Mouse (Mus musculus): Measurements from ENCODE around the gene Ccdc24. TPM values are rescaled to one million over a fixed set of nuclear protein-coding genes. Genes with fewer than 3 reads are reported as not detected.

The Ccdc24 gene
- polyA plus RNA-seq, 1 experiment from 2014 or later: 2.3 TPM

DNA sequence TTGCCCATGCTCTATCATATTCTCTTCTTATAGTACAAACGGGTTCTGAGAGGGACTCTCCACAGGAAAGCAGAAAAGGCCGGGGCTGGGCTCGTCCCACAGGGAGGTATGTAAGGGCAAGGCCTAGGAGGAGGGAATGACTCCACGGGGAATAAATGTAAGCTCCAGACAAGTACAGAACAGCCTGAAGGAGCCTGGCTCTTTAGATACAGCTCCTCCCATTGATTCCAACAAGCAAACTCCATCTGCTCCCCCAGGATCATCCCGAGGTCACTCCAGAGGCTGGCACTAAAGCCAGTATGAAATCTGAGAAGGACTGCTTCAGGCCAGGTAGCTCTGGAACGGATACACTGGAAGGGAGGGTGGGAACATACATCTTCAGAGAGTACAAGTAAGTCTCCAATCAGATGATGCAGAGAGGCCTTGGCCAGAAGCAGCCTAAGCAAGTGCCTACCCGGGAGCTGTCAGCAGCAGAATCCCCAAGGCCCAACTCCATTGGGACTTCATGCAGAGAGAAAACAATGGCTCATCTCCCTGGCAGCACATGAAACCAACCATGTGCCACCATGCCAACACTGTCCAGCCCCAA lies 40.4 kb upstream of the Ccdc24 start:
- H3K4me3 ChIP-seq (replicated peaks): no peak overlapping the region
- no peak overlapping the region for H3K27ac ChIP-seq
- H3K4me2 ChIP-seq: peak overlapping the region; percentile 97

DNA sequence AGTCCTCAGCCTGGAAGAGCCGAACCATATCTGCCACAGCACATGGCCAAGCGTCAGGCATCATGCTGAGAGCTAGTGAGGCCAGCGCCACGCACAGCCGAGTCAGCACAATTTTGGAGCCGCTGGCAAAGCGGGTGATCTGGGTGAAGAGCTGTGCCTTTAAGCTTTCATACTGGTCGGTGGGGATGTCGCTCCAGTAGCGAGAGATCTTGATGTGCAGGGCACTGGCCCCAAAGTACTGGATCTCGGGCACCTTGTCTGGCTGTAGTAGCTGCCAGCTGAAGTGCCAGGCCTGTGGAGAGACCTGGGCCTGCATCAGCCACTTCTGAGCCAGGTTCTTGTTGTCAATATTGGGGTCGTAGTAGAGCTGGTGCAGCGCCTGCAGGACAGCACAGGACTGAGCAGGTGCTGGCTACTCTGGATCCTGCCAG lies 39.8 kb upstream of the Ccdc24 start:
- H3K36me3 ChIP-seq: peaks cover 12% of the 10 kb centered on the region; the same call in 1 of the 2 replicates
- WGBS: 95% methylated on average over 13 of the region's 13 CpGs
- no peak overlapping the region for H3K4me3 ChIP-seq (replicated peaks)
- peaks cover 51% of the 10 kb centered on the region for H3K4me1 ChIP-seq
- no peaks in the 10 kb centered on the region for H3K27me3 ChIP-seq (replicated peaks)
- H3K27ac ChIP-seq: no peak overlapping the region
- H3K9me3 ChIP-seq: no peaks in the 10 kb centered on the region
- ATAC-seq (ENCODE audit: insufficient read depth, low FRiP score, low read depth): no peak
- no peak overlapping the region for H3K9ac ChIP-seq
- no peak overlapping the region for H3K4me2 ChIP-seq

More for the DNA sequence above, 40.4 kb upstream of the Ccdc24 start:
- H3K27me3 ChIP-seq (replicated peaks): no peaks in the 10 kb centered on the region
- H3K9ac ChIP-seq: no peak overlapping the region
- H3K36me3 ChIP-seq: peaks cover 12% of the 10 kb centered on the region; the same call in 1 of the 2 replicates
- H3K9me3 ChIP-seq: no peaks in the 10 kb centered on the region
- no peak for ATAC-seq (ENCODE audit: insufficient read depth, low FRiP score, low read depth)
- peaks cover 51% of the 10 kb centered on the region for H3K4me1 ChIP-seq
- WGBS: 51% methylated on average over 7 of the region's 7 CpGs

DNA sequence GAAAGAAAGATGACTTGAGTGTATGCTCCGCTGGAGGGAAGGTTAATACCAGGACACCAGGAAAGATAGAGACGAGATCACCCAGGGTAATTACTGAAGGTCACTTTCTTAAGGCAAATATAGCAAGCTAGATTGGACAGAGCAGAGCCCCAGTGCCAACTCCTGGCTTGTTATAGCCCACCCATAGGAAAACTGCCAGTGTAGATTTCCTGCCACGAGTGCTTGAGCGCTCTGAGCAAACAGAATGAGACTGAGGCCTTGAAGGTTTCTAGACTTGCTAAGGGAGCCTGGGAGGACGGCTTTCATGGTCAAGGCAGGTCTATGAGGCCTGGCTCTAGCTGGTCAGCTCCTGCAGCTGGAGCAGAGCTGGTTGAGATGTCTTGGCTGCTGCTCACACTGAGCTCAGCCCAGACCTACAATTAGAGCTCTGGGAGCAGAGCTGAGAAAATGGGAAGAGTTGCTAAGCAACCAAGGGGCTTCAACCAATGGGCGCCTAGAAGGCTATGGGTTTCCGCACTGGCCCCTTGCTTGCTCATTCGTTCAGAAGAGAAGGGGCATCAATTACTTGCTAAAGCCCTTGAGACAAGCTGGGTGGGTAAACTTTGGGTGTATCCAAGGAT lies 36.6 kb upstream of the Ccdc24 start:
- H3K4me1 ChIP-seq: peaks cover 37% of the 10 kb centered on the region
- no peaks in the 10 kb centered on the region for H3K27me3 ChIP-seq (replicated peaks)
- H3K36me3 ChIP-seq: peaks cover 30% of the 10 kb centered on the region; the same call in 1 of the 2 replicates
- ATAC-seq (ENCODE audit: insufficient read depth, low FRiP score, low read depth): no peak
- no peak overlapping the region for H3K27ac ChIP-seq
- WGBS: 81% methylated on average over 8 of the region's 8 CpGs
- H3K4me2 ChIP-seq: no peak overlapping the region
- H3K4me3 ChIP-seq (replicated peaks): no peak overlapping the region
- no peaks in the 10 kb centered on the region for H3K9me3 ChIP-seq
- no peak overlapping the region for H3K9ac ChIP-seq

DNA sequence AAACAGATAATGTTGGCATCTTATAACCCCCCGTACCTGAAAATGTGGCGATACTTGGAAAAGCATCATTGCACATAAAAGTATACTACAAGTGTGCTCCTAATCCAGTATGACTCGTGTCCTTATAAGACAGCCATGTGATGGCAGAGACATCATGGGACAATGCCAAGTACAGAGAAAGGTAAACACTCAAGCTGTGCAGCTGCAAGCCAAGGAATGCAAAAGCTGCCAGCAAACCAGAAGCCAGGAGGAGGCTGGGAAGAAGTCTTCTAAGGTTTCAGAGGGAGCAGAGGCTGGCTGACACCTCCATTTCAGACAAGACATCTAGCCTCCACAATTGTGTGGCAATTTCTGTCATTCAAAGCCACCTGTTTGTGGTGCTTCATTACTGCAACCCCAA lies 33.8 kb upstream of the Ccdc24 start:
- Histone ChIP-seq H3K27me3 (replicated peaks) (no peaks in the 10 kb centered on the region), H3K9ac (no peak overlapping the region), H3K36me3 (peaks cover 37% of the 10 kb centered on the region), H3K9me3 (no peaks in the 10 kb centered on the region), H3K4me3 (replicated peaks) (no peak overlapping the region), H3K27ac (no peak overlapping the region), H3K4me1 (peaks cover 10% of the 10 kb centered on the region; the same call in 1 of the 2 replicates), H3K4me2 (no peak overlapping the region)
- ATAC-seq (ENCODE audit: insufficient read depth, low FRiP score, low read depth): no peak
- WGBS: 83% methylated on average over 3 of the region's 3 CpGs

DNA sequence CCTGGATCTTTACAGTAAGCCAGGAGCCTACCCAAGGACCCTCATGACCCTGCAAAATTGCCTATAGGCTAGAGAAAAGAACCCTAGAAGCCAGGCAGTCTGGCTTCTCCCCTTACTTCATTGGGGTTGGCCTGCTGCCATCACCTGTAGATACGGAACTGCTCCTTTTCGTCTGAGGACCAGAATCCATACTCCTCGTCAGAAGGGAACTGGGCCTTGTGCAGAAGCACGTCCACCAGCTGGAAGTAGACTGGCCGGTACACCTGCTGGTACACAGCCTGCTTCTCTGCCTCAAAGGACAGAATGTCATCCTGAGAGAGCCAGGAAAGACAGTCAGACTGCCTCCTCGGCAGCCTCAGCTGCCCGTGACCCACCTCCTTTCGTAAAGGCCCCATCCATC lies 32.4 kb upstream of the Ccdc24 start:
- peaks cover 44% of the 10 kb centered on the region for H3K36me3 ChIP-seq
- WGBS: 89% methylated on average over 8 of the region's 8 CpGs
- no peak overlapping the region for H3K9ac ChIP-seq
- ATAC-seq (ENCODE audit: insufficient read depth, low FRiP score, low read depth): no peak
- H3K9me3 ChIP-seq: no peaks in the 10 kb centered on the region
- no peak overlapping the region for H3K4me2 ChIP-seq
- H3K4me1 ChIP-seq: peaks cover 6% of the 10 kb centered on the region; the same call in 1 of the 2 replicates
- H3K27me3 ChIP-seq (replicated peaks): no peaks in the 10 kb centered on the region
- H3K27ac ChIP-seq: no peak overlapping the region
- no peak overlapping the region for H3K4me3 ChIP-seq (replicated peaks)

DNA sequence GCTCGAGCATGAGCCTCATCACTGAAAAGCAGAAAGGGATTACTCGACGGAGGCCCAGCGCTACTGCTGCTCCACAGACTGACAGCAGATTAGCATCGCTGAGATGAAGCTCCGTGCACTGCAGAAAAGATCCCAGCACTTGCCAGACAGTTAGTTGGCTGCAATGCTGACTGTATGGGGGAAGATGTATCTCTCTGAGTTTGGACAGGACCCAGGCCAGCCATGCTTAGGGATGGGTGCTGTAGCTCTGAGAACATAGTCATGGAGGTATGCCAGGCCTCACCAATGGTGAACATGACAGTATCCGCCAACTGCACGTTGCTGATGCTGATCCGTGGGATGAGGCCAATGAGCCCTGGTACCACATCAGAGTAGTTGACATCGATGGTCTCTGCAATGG lies 31.7 kb upstream of the Ccdc24 start:
- WGBS: 88% methylated on average over 10 of the region's 10 CpGs

DNA sequence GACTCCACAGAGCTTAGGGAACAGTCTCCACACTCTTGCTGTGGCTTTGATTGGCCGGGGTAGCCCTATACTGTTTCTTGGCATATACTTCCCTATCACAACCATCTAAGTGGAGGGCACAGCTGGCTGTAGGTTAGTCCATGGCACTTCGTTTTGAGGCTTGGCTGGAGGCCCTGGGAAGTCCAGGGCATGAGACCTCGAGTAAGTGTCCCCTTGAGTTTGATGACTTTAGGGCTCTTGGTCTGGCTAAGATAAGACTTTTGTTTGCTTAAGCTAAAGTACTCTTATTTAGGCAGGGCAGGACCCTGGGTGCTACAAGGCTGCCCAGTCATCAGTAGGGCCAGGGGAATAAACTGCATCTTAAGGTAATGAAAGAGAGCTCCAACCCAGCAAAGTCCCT lies 25.8 kb upstream of the Ccdc24 start:
- Histone ChIP-seq H3K4me1 (no peaks in the 10 kb centered on the region), H3K9ac (no peak overlapping the region), H3K36me3 (peaks cover 58% of the 10 kb centered on the region), H3K9me3 (no peaks in the 10 kb centered on the region), H3K4me3 (replicated peaks) (no peak overlapping the region), H3K4me2 (no peak overlapping the region), H3K27ac (no peak overlapping the region), H3K27me3 (replicated peaks) (no peaks in the 10 kb centered on the region)
- WGBS: 73% methylated on average over 3 of the region's 3 CpGs
- ATAC-seq (ENCODE audit: insufficient read depth, low FRiP score, low read depth): no peak

More for the DNA sequence above, 31.7 kb upstream of the Ccdc24 start:
- Histone ChIP-seq H3K9ac (no peak overlapping the region), H3K36me3 (peaks cover 51% of the 10 kb centered on the region), H3K27me3 (replicated peaks) (no peaks in the 10 kb centered on the region), H3K4me1 (peaks cover 6% of the 10 kb centered on the region; the same call in 1 of the 2 replicates), H3K4me2 (no peak overlapping the region), H3K9me3 (no peaks in the 10 kb centered on the region), H3K4me3 (replicated peaks) (no peak overlapping the region), H3K27ac (no peak overlapping the region)
- ATAC-seq (ENCODE audit: insufficient read depth, low FRiP score, low read depth): no peak

DNA sequence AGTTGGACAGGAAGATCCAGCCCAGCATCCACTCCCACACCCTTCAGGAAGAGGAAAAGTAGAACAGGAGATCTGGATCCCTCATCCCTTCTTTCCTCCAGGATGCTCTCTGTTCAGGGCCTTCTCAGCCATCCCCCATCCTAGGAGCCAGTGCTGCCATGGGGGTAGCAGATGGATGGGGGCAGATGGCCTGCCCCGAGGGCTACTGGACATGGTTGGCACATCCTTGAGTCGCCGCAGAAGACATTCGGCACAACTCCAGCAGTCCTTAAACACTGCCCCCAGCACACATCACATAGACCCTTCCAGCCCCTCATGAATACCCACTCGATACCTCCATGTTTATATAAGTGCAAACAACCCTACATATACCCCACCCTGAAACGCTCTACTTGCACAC lies 23.7 kb upstream of the Ccdc24 start:
- H3K9me3 ChIP-seq: no peaks in the 10 kb centered on the region
- H3K36me3 ChIP-seq: peaks cover 52% of the 10 kb centered on the region
- H3K4me3 ChIP-seq (replicated peaks): no peak overlapping the region
- no peak overlapping the region for H3K9ac ChIP-seq
- no peaks in the 10 kb centered on the region for H3K27me3 ChIP-seq (replicated peaks)
- ATAC-seq (ENCODE audit: insufficient read depth, low FRiP score, low read depth): no peak
- H3K4me1 ChIP-seq: peaks cover 3% of the 10 kb centered on the region
- no peak overlapping the region for H3K4me2 ChIP-seq
- WGBS: 91% methylated on average over 6 of the region's 6 CpGs
- no peak overlapping the region for H3K27ac ChIP-seq

DNA sequence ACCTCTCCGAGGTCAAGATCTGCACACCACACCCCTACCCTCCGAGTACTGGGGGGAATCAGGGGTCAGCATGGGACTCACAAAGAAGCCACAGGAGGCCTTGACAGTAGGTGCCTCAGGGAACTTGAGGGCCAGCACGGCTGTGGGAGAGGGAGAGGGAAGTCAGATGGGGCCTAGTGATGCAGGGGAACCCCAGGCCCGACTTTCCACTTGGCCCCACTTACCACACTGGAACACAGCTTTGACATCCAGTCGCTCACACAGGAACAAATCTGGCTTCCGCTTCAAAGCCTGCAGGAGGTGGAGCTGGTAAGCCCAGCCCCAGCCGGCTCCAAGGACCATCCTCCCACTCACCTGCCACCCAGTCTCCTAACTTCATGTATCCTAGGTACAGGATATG lies 23.0 kb upstream of the Ccdc24 start:
- Histone ChIP-seq H3K9ac (no peak overlapping the region), H3K27ac (no peak overlapping the region), H3K4me2 (no peak overlapping the region), H3K9me3 (no peaks in the 10 kb centered on the region), H3K4me1 (peaks cover 6% of the 10 kb centered on the region), H3K27me3 (replicated peaks) (no peaks in the 10 kb centered on the region), H3K4me3 (replicated peaks) (no peak overlapping the region), H3K36me3 (peaks cover 49% of the 10 kb centered on the region)
- ATAC-seq (ENCODE audit: insufficient read depth, low FRiP score, low read depth): no peak
- WGBS: 83% methylated on average over 7 of the region's 7 CpGs

DNA sequence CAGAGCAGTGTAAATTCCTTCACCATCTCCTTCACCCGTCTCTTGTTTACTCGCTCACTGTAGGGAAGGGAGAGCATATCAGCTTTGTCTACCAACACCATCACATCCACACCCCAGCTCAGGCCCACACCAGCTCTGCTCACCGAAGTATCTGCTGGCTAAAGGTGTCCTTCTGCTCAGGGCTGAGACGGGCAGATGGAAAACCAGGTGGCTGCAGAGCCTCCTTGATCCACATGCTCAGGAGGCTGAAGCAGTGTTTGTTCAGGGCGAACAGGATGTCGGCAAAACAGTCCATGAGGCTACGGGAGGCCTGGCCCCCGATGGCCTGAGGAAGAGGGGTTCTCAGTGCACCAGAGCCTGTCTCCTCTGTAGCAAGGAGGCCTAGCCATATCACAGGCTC lies 22.2 kb upstream of the Ccdc24 start:
- ATAC-seq (ENCODE audit: insufficient read depth, low FRiP score, low read depth): no peak
- H3K27ac ChIP-seq: no peak overlapping the region
- H3K9me3 ChIP-seq: no peaks in the 10 kb centered on the region
- H3K9ac ChIP-seq: no peak overlapping the region
- H3K4me2 ChIP-seq: no peak overlapping the region
- WGBS: 89% methylated on average over 8 of the region's 8 CpGs
- no peak overlapping the region for H3K4me3 ChIP-seq (replicated peaks)
- peaks cover 47% of the 10 kb centered on the region for H3K36me3 ChIP-seq
- peaks cover 6% of the 10 kb centered on the region for H3K4me1 ChIP-seq
- no peaks in the 10 kb centered on the region for H3K27me3 ChIP-seq (replicated peaks)

DNA sequence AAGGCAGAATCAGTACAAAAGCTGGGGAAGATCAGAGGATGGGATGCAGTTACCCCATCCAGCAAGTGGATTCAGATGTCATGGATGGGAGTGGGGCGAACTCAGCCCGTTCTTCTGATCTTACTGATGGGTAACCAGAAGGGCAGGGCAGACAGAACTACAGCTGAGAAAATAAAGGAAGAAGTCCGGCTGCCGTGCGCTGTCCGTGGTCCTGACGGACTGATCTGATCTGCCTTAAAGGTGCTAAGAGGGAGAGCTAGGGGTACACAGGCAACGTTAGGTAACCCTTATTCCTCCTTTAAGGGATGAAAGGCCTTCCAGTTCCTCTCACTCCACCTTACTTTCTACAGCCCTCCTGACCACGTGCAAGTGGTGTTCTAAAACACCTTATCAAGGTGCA lies 21.0 kb upstream of the Ccdc24 start:
- H3K9ac ChIP-seq: no peak overlapping the region
- 18% methylated on average over 9 of the region's 9 CpGs for WGBS
- H3K27ac ChIP-seq: no peak overlapping the region
- H3K9me3 ChIP-seq: no peaks in the 10 kb centered on the region
- H3K4me2 ChIP-seq: no peak overlapping the region
- H3K4me1 ChIP-seq: peaks cover 6% of the 10 kb centered on the region
- no peak for ATAC-seq (ENCODE audit: insufficient read depth, low FRiP score, low read depth)
- peaks cover 41% of the 10 kb centered on the region for H3K36me3 ChIP-seq
- H3K4me3 ChIP-seq (replicated peaks): no peak overlapping the region
- H3K27me3 ChIP-seq (replicated peaks): no peaks in the 10 kb centered on the region

DNA sequence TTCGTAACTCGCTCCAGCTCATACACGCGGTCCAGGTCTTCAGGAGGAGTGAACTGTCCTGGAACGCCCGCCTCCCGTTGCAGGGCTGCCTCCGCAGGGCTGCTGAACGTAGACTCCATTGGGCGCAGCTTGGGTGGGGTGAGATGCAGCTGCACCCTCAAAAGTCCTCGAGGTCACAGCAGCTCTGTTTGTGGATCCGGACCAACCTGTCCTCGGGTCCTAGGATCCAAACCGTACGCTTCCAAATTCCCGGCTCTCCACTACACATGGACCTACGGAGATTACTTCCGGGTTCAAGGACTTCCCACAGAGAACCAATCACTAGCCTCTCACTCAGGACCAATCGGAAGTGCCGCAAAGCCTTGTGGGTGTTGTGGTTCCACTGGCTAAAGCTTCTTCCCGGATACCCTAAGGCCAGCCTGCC lies 19.4 kb upstream of the Ccdc24 start, which contains the start of gene Dph2:
Gene Dph2, minus strand, starts transcription at position 295 of the 424 bp plus-strand sequence.
- peak within 1 kb of the TSS; percentile 44 for H3K9ac ChIP-seq
- H3K27ac ChIP-seq: no peak within 1 kb of the TSS
- H3K4me1 ChIP-seq: peaks cover 9% of the 10 kb centered on the region
- H3K36me3 ChIP-seq: peaks cover 33% of the 10 kb centered on the region
- WGBS: under 1% methylated on average over 21 of the region's 21 CpGs
- H3K4me3 ChIP-seq (replicated peaks): peak within 1 kb of the TSS; percentile 79
- H3K9me3 ChIP-seq: no peaks in the 10 kb centered on the region
- no peaks in the 10 kb centered on the region for H3K27me3 ChIP-seq (replicated peaks)
- H3K4me2 ChIP-seq: peak within 1 kb of the TSS; percentile 82
- peak; percentile 84 for ATAC-seq (ENCODE audit: insufficient read depth, low FRiP score, low read depth)
